Mouse (Mus musculus) mouse trophoblast stem cell (cell line): Measurements from ENCODE around the gene Dse.

Experiments
- in situ Hi-C, 2 experiments: fragments of 300-500 bp; cut with MseI, MboI; formaldehyde crosslinking; loops; 2 replicates in 1 of 2; 3 replicates in 1 of 2; pipeline ENCODE4 v1.15.1; 2025

Dse gene

DNA sequence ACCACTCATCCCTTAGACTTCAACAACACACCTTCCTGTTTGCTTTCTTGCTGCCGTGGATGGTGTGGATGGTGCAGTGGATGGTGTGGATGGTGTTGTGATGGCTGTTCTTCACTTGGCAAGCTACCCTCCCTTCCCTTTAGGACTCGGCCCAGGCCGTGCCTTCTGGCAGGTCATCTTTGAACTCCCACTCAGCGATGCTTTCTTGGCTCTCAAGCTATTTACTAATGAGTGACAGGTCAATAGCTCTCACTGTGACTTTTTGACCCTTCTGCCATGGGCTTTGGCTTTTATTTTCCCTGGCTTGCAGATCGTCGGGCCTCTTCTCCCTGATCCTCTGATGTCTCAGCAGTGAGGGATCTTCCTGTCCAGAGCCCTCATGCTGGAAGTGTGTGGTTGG is 71.1 kb downstream of the Dse start:
- in situ Hi-C loops, result no loop called here

GRCm38 (mm10) chr10:34131356-34131755 is 76.2 kb downstream of the Dse start:
- in situ Hi-C loops, result no loop called here

GRCm38 (mm10) chr10:34128391-34128790 is 79.1 kb downstream of the Dse start:
- in situ Hi-C loops, result no loop called here

GRCm38 (mm10) chr10:34127392-34128378 is 79.8 kb downstream of the Dse start, which contains the start of gene Calhm6:
Calhm6 (minus strand) TSS chr10:34127984.
- in situ Hi-C loops, result no loop called here

GRCm38 (mm10) chr10:34118421-34118820 is 89.1 kb downstream of the Dse start:
- in situ Hi-C loops, result no loop called here

DNA sequence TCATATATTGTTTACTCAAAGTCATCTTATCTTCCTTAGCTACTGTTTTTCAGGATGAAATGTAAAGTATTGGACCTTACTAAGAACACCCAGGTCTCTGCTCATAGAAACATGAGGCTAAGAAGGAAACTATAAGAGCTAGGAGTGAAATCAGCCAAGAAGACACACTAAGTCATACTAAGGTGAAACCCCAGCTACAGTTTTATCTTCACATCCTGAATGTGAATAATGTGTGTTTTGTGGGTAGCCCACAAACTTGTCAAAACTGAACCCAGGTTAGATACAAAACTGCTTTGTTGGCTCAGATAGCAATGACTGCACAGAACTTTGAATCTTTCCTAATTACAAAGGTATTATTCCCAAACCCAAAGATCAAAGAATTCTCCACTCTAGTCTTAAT is 89.7 kb downstream of the Dse start:
- in situ Hi-C loops, result no loop called here

- in situ Hi-C loops, result no loop called here
Measured at GRCm38 (mm10) chr10:34117131-34117530, 90.4 kb downstream of the Dse start.

DNA sequence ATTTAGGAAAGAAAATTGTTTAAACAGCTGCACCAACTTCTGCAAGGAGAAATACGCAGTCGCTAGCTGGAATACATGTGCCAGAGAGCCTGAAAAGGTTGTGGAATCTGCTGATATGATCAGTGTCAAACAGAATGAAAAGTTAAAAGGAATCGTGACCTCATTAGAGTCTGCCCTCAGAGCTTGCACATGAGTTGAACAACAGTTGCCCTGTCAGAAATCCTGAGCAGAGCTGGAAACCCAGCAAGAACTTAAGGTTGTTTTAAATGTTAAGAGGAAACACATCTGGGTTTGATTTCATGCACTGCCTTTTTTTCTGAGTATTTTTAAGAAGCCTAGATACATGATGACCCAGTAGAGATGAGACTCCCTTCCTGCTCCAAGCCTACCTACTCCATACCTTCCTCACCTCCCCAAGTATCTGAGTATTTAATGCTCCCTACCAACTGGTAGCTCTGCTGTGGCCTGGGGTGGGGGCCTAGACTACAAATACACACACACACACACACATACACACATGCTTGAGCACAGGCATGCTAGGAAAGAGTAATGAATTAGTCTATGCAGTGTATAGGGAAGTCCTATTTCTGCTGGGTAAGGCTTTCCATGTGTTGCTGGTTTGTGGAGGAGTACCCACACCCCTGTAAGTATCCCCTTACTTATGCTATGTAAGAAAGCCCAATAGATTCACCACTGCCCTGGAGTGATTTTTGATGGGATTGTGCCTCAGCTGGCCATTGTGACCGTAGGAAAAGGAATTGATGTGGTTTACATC is 95.4 kb downstream of the Dse start:
- in situ Hi-C loops, result no loop called here

- in situ Hi-C loops, result no loop called here
Measured at GRCm38 (mm10) chr10:34110863-34111465, 96.6 kb downstream of the Dse start.
